ENCODE assay signal across 9 mouse cellular contexts in genomic region chr6:87992733-87993132, GRCm38 (mm10). TPM values are rescaled to one million over a fixed set of nuclear protein-coding genes. Genes with fewer than 3 reads are reported as not detected.
A peak's percentile ranks its signal among the peaks of the same experiment; 100 is the strongest.
DNase-seq lines count a peak whose midpoint lies in the region; ATAC-seq lines count a peak whose summit lies in the region.
"Had no signal": no experiment of that assay in that cellular context is flagged by ENCODE, and none has a peak within 500 bp of the region (broad histone marks: within the 10 kb centered on the region; RNA-seq: fewer than 3 reads in every experiment).

No protein-coding gene starts in this region.

- no peak overlapping the region for H3K9ac ChIP-seq in kidney, embryonic 15.5 days
- H3K9ac ChIP-seq: hindbrain, embryonic 15.5 days had no signal

- peak; percentile 48; the same call in 1 of the 2 replicates for ATAC-seq in kidney, embryonic 15.5 days (replicated peaks; ENCODE audit: low FRiP score)
- no peak for ATAC-seq in cerebellum, adult (ENCODE audit: insufficient number of reproducible peaks, low FRiP score, low TSS enrichment)

- 40% methylated on average over 6 of the region's 6 CpGs for WGBS in kidney, embryonic 15.5 days

- no peaks in the 10 kb centered on the region for H3K27me3 ChIP-seq in kidney, embryonic 15.5 days
- H3K27me3 ChIP-seq: hindbrain, embryonic 15.5 days had no signal

- no peak overlapping the region for H3K4me2 ChIP-seq in kidney, embryonic 15.5 days
- H3K4me2 ChIP-seq: hindbrain, embryonic 15.5 days had no signal

- peak; percentile 64 to 79 for DNase-seq in heart, adult 18-20 months
- no peak for DNase-seq in heart, postnatal 10 days
- peak; percentile 52 for DNase-seq in adrenal gland, postnatal 14 days
- peak; percentile 78 for DNase-seq in lung, postnatal 25 days (ENCODE audit: low spot score)
- DNase-seq in urinary bladder, postnatal 4 days (ENCODE audit: low spot score in 2 of 2): no peak
- no peak for DNase-seq in left cerebral cortex, adult 8-10 months (ENCODE audit: low spot score in 2 of 2)

- H3K9me3 ChIP-seq in kidney, embryonic 15.5 days (replicated peaks): no peaks in the 10 kb centered on the region
- H3K9me3 ChIP-seq: hindbrain, embryonic 15.5 days had no signal

- intact Hi-C loops in heart, postnatal 10 days (cut with DNase I): no loop called here

- peaks cover 15% of the 10 kb centered on the region for H3K36me3 ChIP-seq in kidney, embryonic 15.5 days
- H3K36me3 ChIP-seq: hindbrain, embryonic 15.5 days had no signal

- peak overlapping the region; percentile 43; the same call in 1 of the 2 replicates for H3K27ac ChIP-seq in kidney, embryonic 15.5 days

- H3K4me3 ChIP-seq in kidney, embryonic 15.5 days (replicated peaks): no peak overlapping the region
- H3K4me3 ChIP-seq: hindbrain, embryonic 15.5 days had no signal

- H3K4me1 ChIP-seq in kidney, embryonic 15.5 days: peaks cover 29% of the 10 kb centered on the region

RNA-seq across cellular contexts. Expression of gene H1fx, which starts 11.3 kb away (rescaled TPM):
- 1 to 10 TPM in 1 of 2 experiments, under 1 TPM in 1; 0.94 to 1.1 TPM for total RNA-seq in heart, adult 18-20 months (2021)
- 10 to 100 TPM; 16.7 to 23.0 TPM for total RNA-seq in heart, postnatal 10 days (2021)
- total RNA-seq in adrenal gland, postnatal 14 days (2021): 23.8 and 24.9 TPM in 2 replicates
- polyA plus RNA-seq in kidney, embryonic 15.5 days (2015; fragmentation: Nextera tagmentation; extraction: Ambion mirVana): 25.8 and 28.0 TPM in 2 replicates
- 10 to 100 TPM; 45.4 to 53.5 (median 49.3) TPM for total RNA-seq in left cerebral cortex, adult 8-10 months (2022)

RNA-seq across cellular contexts. Expression of gene Rab7, which starts 52.3 kb away (rescaled TPM):
- total RNA-seq in heart, adult 18-20 months (2021): 100 to 1,000 TPM; 271 to 283 TPM
- 100 to 1,000 TPM; 263 to 282 TPM for total RNA-seq in heart, postnatal 10 days (2021)
- 280 and 282 TPM in 2 replicates for total RNA-seq in adrenal gland, postnatal 14 days (2021)
- polyA plus RNA-seq in kidney, embryonic 15.5 days (2015; fragmentation: Nextera tagmentation; extraction: Ambion mirVana): 212 and 224 TPM in 2 replicates
- 100 to 1,000 TPM; 323 to 394 (median 346) TPM for total RNA-seq in left cerebral cortex, adult 8-10 months (2022)

Comparison
In these comparisons a context has a peak if more than half of its experiments do, and no peak if none do; other contexts are left out.
1. DNase-seq: peak in heart, adult 18-20 months (2 of 2), adrenal gland, postnatal 14 days (single experiment) and lung, postnatal 25 days (single experiment); none in heart, postnatal 10 days (0 of 2), urinary bladder, postnatal 4 days (0 of 2) and left cerebral cortex, adult 8-10 months (0 of 2).
2. RNA of gene H1fx, which starts 11.3 kb away (total RNA-seq): 45.4 to 53.5 TPM in left cerebral cortex, adult 8-10 months, 23.8 to 24.9 TPM in adrenal gland, postnatal 14 days and 16.7 to 23.0 TPM in heart, postnatal 10 days; 0.94 to 1.1 TPM in heart, adult 18-20 months; every median in the first group is over 4 times any median in the second.